Mouse (Mus musculus): Measurements from ENCODE around the gene Plcd3.

GRCm38 (mm10) chr11:103068272-103068671, 33.2 kb downstream of the Plcd3 start:
- no peak for TF ChIP-seq CTCF (IDR thresholded peaks at IDR 0.05; ENCODE audit: control insufficient read depth, insufficient read depth, insufficient read length)
- TF ChIP-seq CEBPB (IDR thresholded peaks at IDR 0.05; ENCODE audit: low read depth): no peak
